Mouse (Mus musculus) frontal cortex, adult 2 months (tissue): ENCODE measurements around the gene Foxd3. TPM values are rescaled to one million over a fixed set of nuclear protein-coding genes. Genes with fewer than 3 reads are reported as not detected.
"Not testable (repeated sequence)": the region's sequence is repeated elsewhere in the genome, so short reads cannot be mapped to it uniquely, and the experiment has no call there.

Source experiments
- DNase-seq, 2 experiments: peaks; one replicate each; pipeline ENCODE4 v3.0.0; 2022; ENCODE audit warnings: low spot score in 1 of 2; ENCODE audit errors: extremely low spot score in 1 of 2
- polyA plus RNA-seq: library from polyadenylated mRNA; depleted of rRNA; stranded (reverse); fragments of >200 nt; gene quantifications from 2 replicates; pipeline ENCODE4 v1.2.3, GENCODE M21; 2012; rRNA removed

Foxd3 gene
- polyA plus RNA-seq: 3.4 and 4.3 TPM in 2 replicates

GRCm38 (mm10) chr4:99655937-99656604 is at the start of gene Foxd3:
TSS of gene Foxd3 (plus strand) at chr4:99656299.
- DNase-seq: no peak

- no peak for DNase-seq
Observed at GRCm38 (mm10) chr4:99612156-99612555, 43.9 kb upstream of the Foxd3 start.

GRCm38 (mm10) chr4:99612609-99613350 is 43.3 kb upstream of the Foxd3 start:
- DNase-seq: no peak

GRCm38 (mm10) chr4:99626047-99626844 is 29.9 kb upstream of the Foxd3 start:
- no peak for DNase-seq

GRCm38 (mm10) chr4:99627057-99627456 is 29.0 kb upstream of the Foxd3 start:
- no peak for DNase-seq

GRCm38 (mm10) chr4:99636038-99636437 is 20.1 kb upstream of the Foxd3 start:
- DNase-seq: no peak

GRCm38 (mm10) chr4:99636711-99637110 is 19.4 kb upstream of the Foxd3 start:
- no peak for DNase-seq

GRCm38 (mm10) chr4:99640619-99641018 is 15.5 kb upstream of the Foxd3 start:
- DNase-seq: not testable (repeated sequence)

- DNase-seq: no peak
Observed at GRCm38 (mm10) chr4:99641920-99642319, 14.2 kb upstream of the Foxd3 start.

- no peak for DNase-seq
Observed at GRCm38 (mm10) chr4:99645560-99645959, 10.5 kb upstream of the Foxd3 start.

- no peak for DNase-seq
Observed at GRCm38 (mm10) chr4:99650088-99650944, 5.8 kb upstream of the Foxd3 start.

GRCm38 (mm10) chr4:99650945-99651690 is 5.0 kb upstream of the Foxd3 start:
- no peak for DNase-seq

- no peak for DNase-seq
Observed at GRCm38 (mm10) chr4:99651823-99652450, 4.2 kb upstream of the Foxd3 start.

GRCm38 (mm10) chr4:99652576-99653210 is 3.4 kb upstream of the Foxd3 start:
- no peak for DNase-seq

- no peak for DNase-seq
Observed at GRCm38 (mm10) chr4:99653216-99653607, 2.9 kb upstream of the Foxd3 start.

- DNase-seq: no peak
Observed at GRCm38 (mm10) chr4:99653608-99654221, 2.4 kb upstream of the Foxd3 start.

GRCm38 (mm10) chr4:99654621-99655296 is 1.3 kb upstream of the Foxd3 start:
- no peak for DNase-seq
